Mouse (Mus musculus) cerebral cortex, adult 2 months (tissue): ENCODE data around the gene Olfr937.

Experiments
- WGBS: fragments of 180-500 bp; shearing (Covaris S2); methylation state at CpG from one replicate; pipeline ENCODE4 v1.1.7; 2018; 5-methylcytosine and 5-hydroxymethylcytosine counted together

The Olfr937 gene

GRCm38 (mm10) chr9:39064851-39065250, at the start of gene Olfr937:
Gene Olfr937, minus strand, starts transcription at chr9:39064951.
- WGBS = 81% methylated on average over 1 of the region's 1 CpGs

DNA sequence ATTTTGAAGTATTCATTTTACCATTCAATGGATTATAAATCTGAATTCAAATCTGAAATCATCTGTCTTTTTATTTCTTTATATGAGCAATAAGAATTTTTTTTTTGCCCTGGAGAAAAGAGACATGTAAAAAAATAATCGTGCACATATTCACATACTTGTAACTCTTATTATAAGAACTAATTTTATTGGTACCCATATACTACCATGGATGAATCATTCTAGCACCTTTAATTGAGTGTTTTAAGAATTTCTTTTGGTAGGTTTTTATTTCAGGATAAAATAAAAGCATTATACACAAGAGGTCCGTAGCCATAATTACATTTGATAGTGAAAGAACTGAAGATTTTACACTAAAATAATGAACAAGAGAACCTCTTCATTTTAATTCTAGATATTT, 14.0 kb upstream of the Olfr937 start, which contains the start of gene Olfr938:
TSS of gene Olfr938 (minus strand) at position 101 of the 400 bp plus-strand sequence.
- 85% methylated on average over 2 of the region's 2 CpGs for WGBS

- WGBS = 83% methylated on average over 1 of the region's 1 CpGs
Observed at GRCm38 (mm10) chr9:39023277-39023676, 41.5 kb downstream of the Olfr937 start, which contains the start of gene Olfr146. Gene Olfr146, minus strand, starts transcription at chr9:39023377.
